Mouse (Mus musculus) T-helper 1 cell (primary cell): ENCODE measurements at regions not wholly inside any gene's neighbourhood (a gene's known extent, or its start where the extent isn't known, plus 50 kb on each side); places are given as distances from the start of the nearest gene placed in this dataset.
"Not testable (repeated sequence)": the region's sequence is repeated elsewhere in the genome, so short reads cannot be mapped to it uniquely, and the experiment has no call there.

Experiments used
- in situ Hi-C: fragments of 300-600 bp; cut with MboI, MseI; formaldehyde crosslinking; loops from one replicate; pipeline ENCODE4 v1.15.1; 2025; ENCODE audit warnings: high pct_unique_total_duplicates

DNA sequence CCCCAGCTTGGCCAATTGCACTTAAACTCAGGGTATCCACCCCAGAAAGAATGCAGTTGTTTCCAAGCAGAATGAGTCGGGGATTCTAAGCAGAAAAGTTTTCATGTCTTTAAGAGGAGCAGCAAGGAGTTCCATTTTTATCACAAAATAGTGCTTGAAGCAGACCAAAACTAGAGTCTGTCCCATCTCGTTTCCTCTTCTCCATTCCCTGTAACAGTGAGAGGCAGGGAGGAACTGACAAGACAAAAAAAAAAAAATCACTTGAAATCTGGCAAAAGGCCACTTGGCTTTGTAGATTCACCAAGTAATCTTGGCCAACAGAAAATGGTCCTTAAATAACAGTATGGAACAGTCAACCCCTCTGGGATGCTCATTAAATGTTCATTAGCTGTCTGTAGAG, 186.8 kb downstream of the Kctd12 start:
- in situ Hi-C loops, result no loop called here

DNA sequence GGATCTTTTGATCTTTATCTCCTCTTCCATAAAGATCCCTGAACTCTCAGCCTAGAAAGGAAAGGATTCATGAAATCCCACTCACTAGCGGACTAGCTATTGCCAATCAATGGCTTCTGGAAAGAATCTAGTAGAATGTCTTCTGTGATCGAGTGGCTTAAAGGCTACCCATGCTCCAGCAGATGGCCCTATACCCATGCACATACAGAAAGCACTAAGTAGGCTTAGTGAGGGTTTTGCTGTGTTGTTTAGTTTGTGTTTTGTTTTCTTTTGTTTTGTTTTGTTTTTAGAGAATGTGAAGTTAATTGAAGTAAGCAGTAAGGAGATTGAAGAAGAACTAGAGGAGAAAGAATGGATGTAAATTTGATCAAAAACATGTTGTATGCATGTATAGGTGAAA, 187.5 kb downstream of the Kctd12 start:
- in situ Hi-C loops, result no loop called here

DNA sequence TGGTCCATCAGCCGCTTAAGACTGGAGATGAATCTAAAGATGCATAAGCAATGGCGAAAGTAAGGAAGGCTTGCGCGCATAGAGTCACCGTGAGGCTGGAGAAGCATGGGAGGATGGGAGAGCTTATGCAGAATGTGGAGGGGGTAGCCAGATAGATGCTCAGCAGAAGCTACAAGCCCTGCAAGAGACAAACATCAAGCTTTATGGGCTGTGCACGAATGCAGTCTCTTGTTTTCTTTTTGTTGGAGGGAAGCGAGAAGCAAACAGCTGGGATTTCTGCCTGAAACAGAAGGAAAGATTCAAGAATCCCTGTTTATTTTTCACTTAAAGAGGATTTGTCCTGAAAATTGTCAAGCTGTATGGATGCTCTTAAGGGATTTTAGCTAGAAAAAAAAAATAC, 188.7 kb downstream of the Kctd12 start:
- in situ Hi-C loops, result no loop called here

GRCm38 (mm10) chr14:102790916-102791315, 191.5 kb downstream of the Kctd12 start:
- in situ Hi-C loops, result no loop called here

GRCm38 (mm10) chr14:102782227-102782626, 200.2 kb downstream of the Kctd12 start:
- in situ Hi-C loops, result no loop called here

- in situ Hi-C loops, result no loop called here
These were observed 212.7 kb downstream of the Kctd12 start for GRCm38 (mm10) chr14:102769716-102770115.

DNA sequence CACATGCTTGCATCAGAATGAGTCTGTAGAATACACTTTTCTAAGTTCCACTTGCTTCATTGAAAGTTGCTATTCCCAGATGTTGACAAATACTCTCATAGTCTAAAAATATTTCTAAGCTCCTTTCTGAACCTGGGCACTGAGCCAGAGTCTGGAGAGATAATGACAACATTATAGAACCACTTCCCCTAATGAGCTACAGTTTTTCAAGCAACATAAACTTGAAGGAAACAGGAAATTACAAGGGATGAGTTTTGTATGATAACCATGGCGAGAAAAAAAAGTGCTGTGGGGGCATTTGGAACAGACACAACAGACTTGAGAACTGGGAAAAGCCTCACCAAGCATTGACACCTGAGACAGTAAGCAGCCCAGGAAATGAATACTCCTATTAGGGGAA, 233.8 kb downstream of the Kctd12 start:
- in situ Hi-C loops, result no loop called here

DNA sequence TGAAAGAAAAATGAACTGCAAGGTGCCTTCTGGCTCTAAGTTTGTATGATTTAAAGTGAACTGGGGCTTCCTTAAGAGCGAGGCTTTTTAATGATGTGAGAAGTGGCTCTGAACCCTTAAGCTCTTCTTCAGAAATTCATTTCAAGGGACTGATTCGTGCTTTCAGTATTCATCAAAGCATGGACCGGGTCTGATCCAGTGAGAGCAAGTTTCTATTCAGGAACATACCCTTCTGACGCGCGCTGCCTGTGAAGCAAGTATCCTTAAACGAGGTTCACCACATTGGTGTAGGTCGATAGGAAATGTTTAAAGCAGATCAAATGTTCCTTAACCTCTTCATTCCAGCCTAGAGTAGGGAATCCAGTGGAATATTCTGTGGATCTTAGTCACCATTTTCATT, 240.1 kb downstream of the Kctd12 start:
- in situ Hi-C loops, result no loop called here

DNA sequence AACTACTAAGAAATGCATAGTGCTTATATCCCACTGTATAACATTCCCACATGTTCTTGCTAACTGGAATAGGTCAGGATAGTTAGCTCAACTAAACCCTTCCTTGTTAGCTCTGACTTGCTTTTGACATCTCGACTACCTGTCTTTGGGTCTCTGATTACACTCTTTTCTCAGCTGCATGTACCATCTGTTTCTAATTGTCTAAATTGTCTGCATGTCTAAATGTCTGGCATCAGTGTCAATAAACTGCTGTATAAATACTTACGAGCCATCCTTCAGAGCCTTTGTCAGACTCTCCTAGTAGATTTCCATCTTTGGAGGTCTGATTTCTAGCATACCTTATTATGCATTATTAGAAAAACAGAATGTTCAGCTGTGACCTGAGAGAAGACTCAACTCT, 245.8 kb downstream of the Kctd12 start:
- in situ Hi-C loops, result no loop called here

DNA sequence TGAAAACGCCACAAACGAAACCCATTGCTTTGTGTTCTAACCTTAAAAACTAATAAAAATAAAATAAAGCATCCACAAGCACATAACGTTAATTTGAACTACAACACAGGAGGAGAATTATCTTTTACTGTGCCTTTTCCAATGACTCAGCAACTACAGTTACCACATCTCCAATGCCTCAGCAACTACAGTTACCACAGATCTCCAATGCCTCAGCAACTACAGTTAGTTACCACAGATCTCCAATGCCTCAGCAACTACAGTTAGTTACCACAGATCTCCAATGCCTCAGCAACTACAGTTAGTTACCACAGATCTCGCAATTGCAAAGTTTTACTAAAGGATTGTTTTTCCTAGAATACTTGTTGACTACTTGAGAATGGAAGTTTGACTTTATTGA, 248.7 kb downstream of the Kctd12 start:
- in situ Hi-C loops, result not testable (repeated sequence)

DNA sequence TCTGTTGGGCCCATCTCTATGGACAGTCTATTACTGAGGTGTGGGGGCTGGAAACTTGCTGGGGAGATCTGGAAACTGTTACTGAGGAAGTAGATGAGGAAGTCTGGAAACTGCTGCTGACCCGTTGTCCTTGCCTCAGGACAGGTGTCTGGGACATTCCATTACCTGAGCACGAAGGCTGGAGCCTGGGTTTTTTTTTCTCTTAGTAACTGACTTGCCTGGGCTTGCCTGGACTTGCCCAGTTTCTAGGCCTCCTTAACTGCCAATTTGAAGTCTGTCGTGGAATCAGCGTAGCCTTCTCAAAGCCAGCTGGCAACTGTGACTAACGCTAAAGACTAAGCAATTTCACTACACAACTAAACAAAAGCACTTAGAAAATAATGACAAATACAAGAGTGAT, 250.7 kb downstream of the Kctd12 start:
- in situ Hi-C loops, result no loop called here

- in situ Hi-C loops, result no loop called here
These were observed 259.8 kb downstream of the Kctd12 start for GRCm38 (mm10) chr14:102722633-102723032.

DNA sequence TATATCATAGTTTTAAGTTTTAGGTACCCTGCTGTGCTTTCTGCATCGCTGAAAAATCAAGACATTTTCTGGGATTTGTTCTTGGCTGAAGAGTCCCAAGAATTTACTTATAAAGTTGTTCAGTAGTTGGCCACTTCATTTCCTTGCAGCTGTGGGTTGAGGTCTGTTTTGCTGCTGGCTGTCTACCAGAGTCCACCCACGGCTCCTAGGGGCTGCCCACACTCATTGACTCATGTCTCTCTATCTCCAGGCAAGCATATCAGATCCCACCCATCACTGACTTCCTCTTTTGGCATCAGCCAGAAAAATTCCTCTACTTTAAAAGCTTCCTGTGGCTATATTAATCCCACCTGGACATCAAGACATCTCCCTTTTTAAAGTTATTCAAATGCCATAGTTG, 263.9 kb downstream of the Kctd12 start:
- in situ Hi-C loops, result loop anchor here (5.0 kb wide), 1 partner anchor 881 kb away; no protein-coding TSS in a partner anchor

DNA sequence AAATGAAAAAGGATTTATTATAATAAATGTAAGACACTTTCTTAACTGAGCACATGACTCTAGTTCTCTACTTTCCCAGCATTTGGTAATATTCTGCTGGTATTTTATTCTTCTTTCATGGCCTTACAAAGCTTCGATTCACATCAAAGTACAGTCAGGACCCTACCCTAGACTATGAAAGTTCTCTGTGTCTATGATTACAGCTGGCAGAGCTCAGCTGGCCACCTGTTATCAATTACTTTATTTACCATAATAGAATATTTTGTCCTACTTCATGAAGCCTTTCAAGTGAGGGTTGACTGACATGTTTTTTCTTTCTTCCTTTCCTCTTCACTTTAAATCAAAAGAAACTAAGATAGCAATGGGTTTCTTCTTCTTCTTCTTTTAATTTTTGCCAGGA, 269.8 kb downstream of the Kctd12 start:
- in situ Hi-C loops, result no loop called here

GRCm38 (mm10) chr14:102706704-102707336, 275.6 kb downstream of the Kctd12 start:
- in situ Hi-C loops, result no loop called here

DNA sequence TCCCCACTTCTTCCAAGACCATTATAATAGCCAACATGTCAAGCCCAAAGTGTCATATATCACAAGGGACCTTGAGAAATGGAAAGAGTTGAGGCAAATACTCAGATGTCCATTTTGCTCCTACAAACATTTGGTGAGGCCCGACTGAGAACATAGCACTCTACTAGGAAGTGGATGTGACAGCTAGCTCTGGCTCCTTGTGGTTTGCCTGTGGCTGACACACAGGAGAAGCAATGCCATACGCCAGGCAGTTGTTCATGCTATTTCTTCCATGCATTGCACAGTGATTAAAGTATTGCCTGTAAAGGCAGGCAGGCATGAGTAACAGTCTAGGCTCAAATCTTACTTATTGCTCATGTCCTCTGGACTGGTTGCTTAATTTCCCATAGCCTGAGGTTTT, 281.3 kb downstream of the Kctd12 start:
- in situ Hi-C loops, result no loop called here

DNA sequence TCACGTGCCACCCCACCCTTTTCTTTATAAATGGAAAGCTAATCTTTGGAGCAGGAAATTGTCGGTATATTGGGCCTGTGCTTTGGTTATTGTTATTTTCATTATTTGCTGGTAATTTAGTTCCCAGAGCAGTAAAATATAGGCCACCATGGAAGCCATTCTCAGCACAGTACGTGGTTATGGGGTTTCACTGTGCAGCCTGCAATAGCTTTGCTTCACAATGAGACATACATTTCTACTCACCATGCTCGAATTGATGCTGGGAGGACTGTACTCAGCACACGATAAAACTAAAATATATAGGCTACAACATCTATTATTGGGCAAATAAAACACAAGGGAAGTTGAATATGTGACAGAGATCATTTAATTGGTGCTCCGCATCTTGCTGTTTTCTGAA, 282.0 kb downstream of the Kctd12 start:
- in situ Hi-C loops, result no loop called here

DNA sequence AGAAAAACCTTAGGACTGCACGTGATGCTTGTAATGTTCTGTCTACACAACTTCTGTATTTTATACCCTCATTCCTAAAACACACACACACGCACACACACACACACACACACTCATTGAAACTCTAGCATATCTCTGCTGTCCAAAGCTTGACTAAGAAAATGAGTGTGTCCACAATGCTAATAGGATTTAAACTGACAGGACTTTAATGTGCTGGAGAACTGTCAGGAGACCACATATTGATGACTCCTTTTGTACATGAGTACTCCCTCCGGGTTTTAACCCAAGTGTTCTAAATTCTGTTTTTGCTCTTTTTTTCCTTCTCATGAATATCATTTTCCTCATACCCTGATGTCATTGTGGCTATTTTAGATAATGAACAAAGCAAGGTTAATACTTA, 283.4 kb downstream of the Kctd12 start:
- in situ Hi-C loops, result no loop called here

- in situ Hi-C loops, result no loop called here
These were observed 295.6 kb downstream of the Kctd12 start for GRCm38 (mm10) chr14:102686791-102687190.

DNA sequence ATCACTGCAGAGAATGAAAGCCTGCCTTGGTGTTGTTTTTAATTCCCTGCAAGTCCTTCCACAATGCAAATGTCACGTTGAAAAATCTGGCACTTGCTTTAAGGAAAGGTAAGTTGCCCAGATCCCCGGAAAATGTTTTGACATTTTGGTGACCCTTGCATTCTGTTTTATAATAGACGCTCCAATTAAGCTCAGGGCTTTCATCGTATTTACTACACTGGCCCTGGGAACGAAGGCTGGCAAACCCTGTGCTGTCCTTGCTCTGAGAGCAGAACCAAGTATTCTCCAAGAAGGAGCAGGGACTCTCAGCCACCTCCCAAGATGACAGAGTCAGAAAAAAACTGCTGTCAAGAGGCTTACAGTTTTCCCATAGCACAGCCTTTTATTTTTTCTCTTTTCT, 305.9 kb downstream of the Kctd12 start:
- in situ Hi-C loops, result no loop called here

DNA sequence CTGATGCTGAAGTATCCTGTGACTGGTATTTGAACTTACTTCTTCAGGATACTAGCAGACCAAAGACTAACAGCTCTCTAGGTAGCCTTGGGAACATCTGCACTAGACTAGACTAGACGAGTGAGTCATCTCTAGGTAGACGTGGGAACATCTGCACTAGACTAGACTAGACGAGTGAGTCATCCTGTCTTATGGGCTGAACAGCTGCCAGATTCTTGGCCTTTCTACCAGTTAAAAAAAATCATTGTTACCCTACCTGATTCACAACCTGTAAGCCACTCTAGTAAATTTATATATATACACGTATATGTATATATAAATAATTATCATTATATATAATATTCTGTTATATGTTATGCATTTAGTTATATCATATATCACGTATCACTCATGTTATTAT, 307.8 kb downstream of the Kctd12 start:
- in situ Hi-C loops, result no loop called here

GRCm38 (mm10) chr14:102673724-102674123, 308.7 kb downstream of the Kctd12 start:
- in situ Hi-C loops, result no loop called here

- in situ Hi-C loops, result no loop called here
These were observed 319.2 kb downstream of the Kctd12 start for GRCm38 (mm10) chr14:102663240-102663639.

GRCm38 (mm10) chr14:102660351-102660750, 322.1 kb downstream of the Kctd12 start:
- in situ Hi-C loops, result no loop called here
